ENCODE assay signal across 8 mouse cellular contexts in the genomic region with DNA sequence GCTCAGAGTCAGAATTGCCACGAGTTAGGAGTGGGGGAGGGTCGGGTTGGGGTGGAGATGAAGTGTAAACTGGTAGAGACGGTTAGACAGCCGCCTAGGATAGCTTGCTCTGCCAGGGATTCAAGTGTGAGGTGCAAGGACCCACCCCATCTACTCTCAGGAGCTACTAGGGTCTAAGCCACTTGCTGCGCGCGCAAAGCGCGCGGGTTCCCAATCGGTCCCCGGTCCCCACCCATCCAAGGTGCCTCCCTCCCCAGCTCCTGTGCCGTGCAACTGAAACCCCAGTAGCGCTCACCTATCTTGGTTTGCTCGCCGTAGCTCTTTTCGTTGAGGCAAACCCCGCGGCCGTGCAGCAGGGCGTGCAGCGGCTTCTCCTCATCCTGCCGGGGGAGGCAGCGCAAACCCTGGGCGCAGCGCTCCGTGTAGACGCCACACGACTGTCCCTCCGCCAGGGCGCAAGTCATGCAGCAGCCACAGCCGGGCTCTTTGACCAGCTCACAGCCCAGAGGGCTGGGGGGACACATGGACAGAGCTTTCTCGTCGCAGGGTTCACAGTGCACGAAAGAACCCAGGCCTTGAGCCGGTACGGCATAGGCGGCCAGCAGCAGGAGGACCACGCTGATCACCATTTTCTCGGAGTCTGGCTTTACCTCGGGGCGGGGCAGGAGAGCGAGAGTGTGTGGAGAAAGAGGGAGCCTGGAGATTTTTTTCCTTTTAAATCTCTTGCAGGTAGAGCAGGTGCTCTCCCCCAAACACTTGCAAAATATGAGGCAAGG. TPM values are rescaled to one million over a fixed set of nuclear protein-coding genes. Genes with fewer than 3 reads are reported as not detected.
DNase-seq lines count a peak whose midpoint lies in the region; ATAC-seq and TF ChIP-seq lines count a peak whose summit lies in the region.

No protein-coding gene starts in this region.

- peak; percentile 95 for DNase-seq in heart, adult 11 months
- DNase-seq in heart, adult 8-10 months (ENCODE audit: low spot score): no peak
- DNase-seq in cerebellum, adult 8-10 months: peak; percentile 79
- peak; percentile 35 to 59 for DNase-seq in frontal cortex, postnatal 14 days (ENCODE audit: low spot score in 2 of 2)
- peak; percentile 71 to 79 for DNase-seq in left cerebral cortex, postnatal 25 days (ENCODE audit: low spot score in 2 of 2)
- DNase-seq in midbrain, postnatal 0 days (ENCODE audit: low spot score): peak; percentile 69
- DNase-seq in spleen, postnatal 4 days (ENCODE audit: low spot score in 2 of 2): no peak

- peak overlapping the region; percentile 71 for H3K27ac ChIP-seq in hindbrain, embryonic 16.5 days (ENCODE audit: low read depth, low read length)
- H3K27ac ChIP-seq in midbrain, postnatal 0 days (ENCODE audit: low read depth, low read length): peak overlapping the region; percentile 92

- no peak for TF ChIP-seq CTCF in midbrain, postnatal 0 days (IDR thresholded peaks at IDR 0.05)

- H3K4me2 ChIP-seq in hindbrain, embryonic 16.5 days (ENCODE audit: low read length): peak overlapping the region; percentile 84
- H3K4me2 ChIP-seq in midbrain, postnatal 0 days (ENCODE audit: low read depth, low read length, poor library complexity, severe bottlenecking): peak overlapping the region; percentile 91

- intact Hi-C loops in left cerebral cortex, postnatal 25 days (cut with DNase I): loop anchor here (5.0 kb wide), 2 partner anchors 514 to 1364 kb away; a partner anchor contains a TSS

- ATAC-seq in hindbrain, embryonic 16.5 days: peak; percentile 6; the same call in 1 of the 2 replicates
- peak; percentile 2; the same call in 1 of the 2 replicates for ATAC-seq in midbrain, postnatal 0 days (ENCODE audit: low FRiP score)

- H3K4me1 ChIP-seq in hindbrain, embryonic 16.5 days (ENCODE audit: control insufficient read depth, insufficient read depth, low read depth, low read length): peaks cover 27% of the 10 kb centered on the region
- H3K4me1 ChIP-seq in midbrain, postnatal 0 days (ENCODE audit: insufficient read depth, low read length): 0 out of 2 replicates have a peak, but pooled peaks cover 5% of the 10 kb centered on the region

- H3K36me3 ChIP-seq in hindbrain, embryonic 16.5 days (ENCODE audit: control insufficient read depth, insufficient read depth, low read length): no peaks in the 10 kb centered on the region
- no peaks in the 10 kb centered on the region for H3K36me3 ChIP-seq in midbrain, postnatal 0 days (ENCODE audit: insufficient read depth, low read length)

- under 1% methylated on average over 42 of the region's 43 CpGs for WGBS in hindbrain, embryonic 16.5 days
- WGBS in midbrain, postnatal 0 days: under 1% methylated on average over 43 of the region's 43 CpGs

- H3K27me3 ChIP-seq in hindbrain, embryonic 16.5 days (replicated peaks; ENCODE audit: control insufficient read depth, insufficient read depth, low read length): no peaks in the 10 kb centered on the region
- no peaks in the 10 kb centered on the region for H3K27me3 ChIP-seq in midbrain, postnatal 0 days (ENCODE audit: insufficient read depth, low read length)

- peak overlapping the region; percentile 58 for H3K4me3 ChIP-seq in hindbrain, embryonic 16.5 days (ENCODE audit: low read length)
- H3K4me3 ChIP-seq in midbrain, postnatal 0 days (ENCODE audit: low read depth, low read length): peak overlapping the region; percentile 57

- peak overlapping the region; percentile 72 for H3K9ac ChIP-seq in hindbrain, embryonic 16.5 days (ENCODE audit: low read depth, low read length)
- peak overlapping the region; percentile 65 for H3K9ac ChIP-seq in midbrain, postnatal 0 days (replicated peaks; ENCODE audit: low read length, poor library complexity, severe bottlenecking)

- no peaks in the 10 kb centered on the region for H3K9me3 ChIP-seq in hindbrain, embryonic 16.5 days (ENCODE audit: control insufficient read depth, low read length)
- H3K9me3 ChIP-seq in midbrain, postnatal 0 days (ENCODE audit: low read length): no peaks in the 10 kb centered on the region

RNA-seq across cellular contexts. Expression of a gene that starts 1.0 kb away (rescaled TPM):
- total RNA-seq in heart, adult 8-10 months (2022): 100 to 1,000 TPM in 3 of 4 experiments, 10 to 100 TPM in 1; 89.6 to 129 (median 119) TPM
- polyA plus RNA-seq in hindbrain, embryonic 16.5 days (2015; fragmentation: Nextera tagmentation; extraction: Ambion mirVana): 51.9 and 65.1 TPM in 2 replicates
- 10 to 100 TPM; 45.6 to 55.1 TPM for total RNA-seq in left cerebral cortex, postnatal 25 days (2021)
- 109 and 127 TPM in 2 replicates for total RNA-seq in midbrain, postnatal 0 days (2014; rRNA removed)
- 42.8 and 47.4 TPM in 2 replicates for polyA plus RNA-seq in midbrain, postnatal 0 days (2015; fragmentation: Nextera tagmentation; extraction: Ambion mirVana)

RNA-seq across cellular contexts. Expression of a gene that starts 49.4 kb away (rescaled TPM):
- under 1 TPM in 3 of 4 experiments, not detected in 1; 0.27 to 0.66 (median 0.31) TPM for total RNA-seq in heart, adult 8-10 months (2022)
- polyA plus RNA-seq in hindbrain, embryonic 16.5 days (2015; fragmentation: Nextera tagmentation; extraction: Ambion mirVana): 465 and 469 TPM in 2 replicates
- total RNA-seq in left cerebral cortex, postnatal 25 days (2021): 10 to 100 TPM; 82.3 to 88.2 TPM
- total RNA-seq in midbrain, postnatal 0 days (2014; rRNA removed): 432 and 450 TPM in 2 replicates
- 272 and 323 TPM in 2 replicates for polyA plus RNA-seq in midbrain, postnatal 0 days (2015; fragmentation: Nextera tagmentation; extraction: Ambion mirVana)

Comparison
In these comparisons a context has a peak if more than half of its experiments do, and no peak if none do; other contexts are left out.
1. DNase-seq: peak in heart, adult 11 months (single experiment), cerebellum, adult 8-10 months (single experiment), frontal cortex, postnatal 14 days (2 of 2), left cerebral cortex, postnatal 25 days (2 of 2) and midbrain, postnatal 0 days (single experiment); none in heart, adult 8-10 months (single experiment) and spleen, postnatal 4 days (0 of 2).
2. RNA of a gene that starts 49.4 kb away (total RNA-seq): 432 to 450 TPM in midbrain, postnatal 0 days and 82.3 to 88.2 TPM in left cerebral cortex, postnatal 25 days; 0.27 to 0.66 TPM in heart, adult 8-10 months; every median in the first group is over 10 times any median in the second.